Mouse (Mus musculus) embryonic facial prominence, embryonic 15.5 days (tissue): ENCODE measurements at regions not wholly inside any gene's neighbourhood (a gene's known extent, or its start where the extent isn't known, plus 50 kb on each side); places are given as distances from the start of the nearest gene placed in this dataset. TPM values are rescaled to one million over a fixed set of nuclear protein-coding genes. Genes with fewer than 3 reads are reported as not detected.

Experiments used
- ATAC-seq: fragments of 200-750 bp; cut with Nextera tagmentation; 2 replicates; pipeline ENCODE4 v1.8.0; 2017; ENCODE audit warnings: low read depth, moderate TSS enrichment; ENCODE audit not compliant: insufficient number of reproducible peaks, low FRiP score, low TSS enrichment
- H3K27ac ChIP-seq: fragments of 300-500 bp; sonication (generic); replicated peaks from 2 replicates; pipeline ENCODE4 v1.5.1; 2015; ENCODE audit warnings: mild to moderate bottlenecking, inconsistent platforms
- H3K27me3 ChIP-seq: fragments of 300-500 bp; sonication (generic); 2 replicates; pipeline ENCODE4 v1.6.1; 2015; ENCODE audit warnings: inconsistent platforms
- H3K36me3 ChIP-seq: fragments of 300-500 bp; sonication (generic); 2 replicates; pipeline ENCODE4 v1.6.1; 2015; ENCODE audit warnings: mild to moderate bottlenecking, inconsistent platforms
- H3K4me1 ChIP-seq: fragments of 300-500 bp; sonication (generic); 2 replicates; pipeline ENCODE4 v1.6.1; 2015; ENCODE audit warnings: inconsistent platforms
- H3K4me2 ChIP-seq: fragments of 300-500 bp; sonication (generic); replicated peaks from 2 replicates; pipeline ENCODE4 v1.6.1; 2015; ENCODE audit warnings: mild to moderate bottlenecking, inconsistent platforms
- H3K4me3 ChIP-seq: fragments of 300-500 bp; sonication (generic); replicated peaks from 2 replicates; pipeline ENCODE4 v1.5.1; 2015; ENCODE audit warnings: mild to moderate bottlenecking, inconsistent platforms
- H3K9ac ChIP-seq: fragments of 300-500 bp; sonication (generic); 2 replicates; pipeline ENCODE4 v1.6.1; 2015; ENCODE audit warnings: inconsistent platforms
- H3K9me3 ChIP-seq: fragments of 300-500 bp; sonication (generic); replicated peaks from 2 replicates; pipeline ENCODE4 v1.6.1; 2016; ENCODE audit warnings: inconsistent platforms
- WGBS: fragments of 180-500 bp; shearing (Covaris S2); methylation state at CpG from one replicate; pipeline ENCODE4 v1.1.7; 2015; 5-methylcytosine and 5-hydroxymethylcytosine counted together
- microRNA-seq: library from miRNA; unstranded; fragments of <30 nt; microRNA quantifications from one replicate; pipeline ENCODE4, GENCODE M21; 2016; ENCODE audit warnings: borderline number of aligned reads

- Histone ChIP-seq H3K27me3 (no peaks in the 10 kb centered on the region), H3K4me3 (no peak overlapping the region), H3K4me1 (no peaks in the 10 kb centered on the region), H3K9ac (no peak overlapping the region), H3K36me3 (no peaks in the 10 kb centered on the region), H3K27ac (no peak overlapping the region), H3K4me2 (no peak overlapping the region), H3K9me3 (peaks cover 25% of the 10 kb centered on the region)
- peak; percentile 39; the same call in 1 of the 2 replicates for ATAC-seq
Observed at GRCm38 (mm10) chr3:3000199-3000598, 2750.4 kb upstream of the Gm8797 start.

GRCm38 (mm10) chr3:3001224-3001623 is 2749.4 kb upstream of the Gm8797 start:
- H3K36me3 ChIP-seq, result no peaks in the 10 kb centered on the region
- ATAC-seq, result no peak
- no peak overlapping the region for H3K4me3 ChIP-seq
- no peak overlapping the region for H3K27ac ChIP-seq
- H3K4me1 ChIP-seq, result no peaks in the 10 kb centered on the region
- H3K9me3 ChIP-seq, result peaks cover 29% of the 10 kb centered on the region
- no peak overlapping the region for H3K9ac ChIP-seq
- no peaks in the 10 kb centered on the region for H3K27me3 ChIP-seq
- 62% methylated on average over 4 of the region's 4 CpGs for WGBS
- no peak overlapping the region for H3K4me2 ChIP-seq

- H3K4me2 ChIP-seq, result no peak overlapping the region
- ATAC-seq, result peak; percentile 59; the same call in 1 of the 2 replicates
- no peaks in the 10 kb centered on the region for H3K4me1 ChIP-seq
- no peak overlapping the region for H3K27ac ChIP-seq
- H3K4me3 ChIP-seq, result no peak overlapping the region
- H3K36me3 ChIP-seq, result no peaks in the 10 kb centered on the region
- no peaks in the 10 kb centered on the region for H3K27me3 ChIP-seq
- peaks cover 29% of the 10 kb centered on the region for H3K9me3 ChIP-seq
- H3K9ac ChIP-seq, result no peak overlapping the region
Observed at GRCm38 (mm10) chr3:3001639-3002038, 2749.0 kb upstream of the Gm8797 start.

GRCm38 (mm10) chr3:3003425-3003824 is 2747.2 kb upstream of the Gm8797 start:
- no peak overlapping the region for H3K4me2 ChIP-seq
- H3K9ac ChIP-seq, result no peak overlapping the region
- H3K9me3 ChIP-seq, result peaks cover 41% of the 10 kb centered on the region
- H3K4me3 ChIP-seq, result no peak overlapping the region
- ATAC-seq, result no peak
- H3K36me3 ChIP-seq, result no peaks in the 10 kb centered on the region
- 94% methylated on average over 1 of the region's 1 CpGs for WGBS
- no peaks in the 10 kb centered on the region for H3K27me3 ChIP-seq
- H3K27ac ChIP-seq, result no peak overlapping the region
- no peaks in the 10 kb centered on the region for H3K4me1 ChIP-seq

- 77% methylated on average over 1 of the region's 1 CpGs for WGBS
- Histone ChIP-seq H3K9me3 (peaks cover 62% of the 10 kb centered on the region), H3K27me3 (no peaks in the 10 kb centered on the region), H3K27ac (no peak overlapping the region), H3K4me2 (no peak overlapping the region), H3K4me3 (no peak overlapping the region), H3K9ac (no peak overlapping the region), H3K4me1 (no peaks in the 10 kb centered on the region), H3K36me3 (no peaks in the 10 kb centered on the region)
- ATAC-seq, result no peak
Observed at GRCm38 (mm10) chr3:3011111-3011510, 2739.5 kb upstream of the Gm8797 start.

- H3K4me2 ChIP-seq, result no peak overlapping the region
- H3K36me3 ChIP-seq, result no peaks in the 10 kb centered on the region
- H3K4me1 ChIP-seq, result no peaks in the 10 kb centered on the region
- no peak overlapping the region for H3K27ac ChIP-seq
- ATAC-seq, result no peak
- H3K9ac ChIP-seq, result no peak overlapping the region
- H3K9me3 ChIP-seq, result peaks cover 62% of the 10 kb centered on the region
- no peaks in the 10 kb centered on the region for H3K27me3 ChIP-seq
- H3K4me3 ChIP-seq, result no peak overlapping the region
- 81% methylated on average over 5 of the region's 5 CpGs for WGBS
Observed at GRCm38 (mm10) chr3:3012951-3013350, 2737.7 kb upstream of the Gm8797 start.

GRCm38 (mm10) chr3:3014978-3015377 is 2735.6 kb upstream of the Gm8797 start:
- H3K36me3 ChIP-seq, result no peaks in the 10 kb centered on the region

GRCm38 (mm10) chr3:3016572-3016971 is 2734.0 kb upstream of the Gm8797 start:
- ATAC-seq, result no peak
- 82% methylated on average over 1 of the region's 1 CpGs for WGBS
- no peaks in the 10 kb centered on the region for H3K27me3 ChIP-seq
- H3K9ac ChIP-seq, result no peak overlapping the region
- H3K27ac ChIP-seq, result no peak overlapping the region
- no peaks in the 10 kb centered on the region for H3K4me1 ChIP-seq
- H3K9me3 ChIP-seq, result peaks cover 40% of the 10 kb centered on the region
- no peaks in the 10 kb centered on the region for H3K36me3 ChIP-seq
- no peak overlapping the region for H3K4me2 ChIP-seq
- no peak overlapping the region for H3K4me3 ChIP-seq

More at GRCm38 (mm10) chr3:3014978-3015377, 2735.6 kb upstream of the Gm8797 start:
- no peak overlapping the region for H3K27ac ChIP-seq
- no peaks in the 10 kb centered on the region for H3K4me1 ChIP-seq
- no peak for ATAC-seq
- no peak overlapping the region for H3K4me2 ChIP-seq
- no peak overlapping the region for H3K4me3 ChIP-seq
- H3K9me3 ChIP-seq, result peaks cover 50% of the 10 kb centered on the region
- no peaks in the 10 kb centered on the region for H3K27me3 ChIP-seq
- no peak overlapping the region for H3K9ac ChIP-seq

GRCm38 (mm10) chr3:3032793-3033192 is 2717.8 kb upstream of the Gm8797 start:
- 76% methylated on average over 2 of the region's 2 CpGs for WGBS
- no peak for ATAC-seq
- H3K4me3 ChIP-seq, result no peak overlapping the region

More at GRCm38 (mm10) chr3:3032793-3033192, 2717.8 kb upstream of the Gm8797 start:
- Histone ChIP-seq H3K4me1 (no peaks in the 10 kb centered on the region), H3K9ac (no peak overlapping the region), H3K27me3 (no peaks in the 10 kb centered on the region), H3K4me2 (no peak overlapping the region), H3K36me3 (no peaks in the 10 kb centered on the region), H3K27ac (no peak overlapping the region), H3K9me3 (peaks cover 32% of the 10 kb centered on the region)

Small RNAs in the stretch of these regions (microRNA-seq; reads per million reads assigned to microRNA genes)
- not detected for gene Gm27460
- gene Gm28002, result not detected
